Mouse (Mus musculus): ENCODE results near the gene Card10. TPM values are rescaled to one million over a fixed set of nuclear protein-coding genes. Genes with fewer than 3 reads are reported as not detected.
A peak's percentile ranks its signal among the peaks of the same experiment; 100 is the strongest.

Card10 gene
- total RNA-seq, 1 experiment from 2014 or later, result not detected

DNA sequence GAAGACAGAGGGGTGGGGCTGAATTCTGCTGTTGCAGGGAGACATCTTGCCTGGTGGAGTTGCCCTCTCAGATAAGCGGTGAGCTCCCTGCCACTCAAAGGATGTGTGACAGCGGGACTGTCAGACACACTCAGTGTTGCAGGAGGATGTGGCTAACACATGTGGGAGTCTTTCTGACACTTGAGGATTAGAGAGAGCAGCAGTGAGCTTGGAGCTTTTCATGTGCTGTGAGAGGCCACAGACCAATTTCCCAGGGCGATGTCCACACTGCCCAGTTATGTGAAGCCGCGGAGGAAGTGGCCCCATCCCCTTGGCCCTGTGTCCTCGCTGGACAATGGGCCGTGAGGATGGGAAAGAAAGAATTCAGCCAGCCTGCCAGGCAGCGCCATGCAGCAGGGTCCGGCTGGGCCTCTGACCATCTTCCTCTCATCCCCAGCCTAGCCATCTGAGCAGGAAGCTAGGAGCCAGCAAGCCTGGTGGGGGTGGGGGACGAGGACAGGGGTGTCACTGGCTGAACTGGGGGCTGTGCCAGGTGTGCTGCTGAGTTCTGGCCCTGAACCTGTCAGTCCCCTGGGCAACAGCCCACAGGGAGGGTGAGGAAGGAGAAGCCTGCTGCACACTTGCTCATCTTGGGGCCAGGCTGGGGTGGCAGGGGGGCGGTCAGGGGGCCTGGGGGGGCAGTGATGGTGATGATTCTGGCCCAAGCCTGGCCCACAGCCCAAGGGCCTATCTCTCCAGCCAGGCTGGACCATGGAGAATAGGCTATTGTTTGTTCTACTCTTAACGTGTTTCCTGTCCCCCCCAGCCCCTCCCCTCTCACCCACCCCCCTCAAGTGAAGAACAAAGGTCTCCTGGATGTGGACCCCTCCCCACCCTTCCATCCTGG, 32.6 kb upstream of the Card10 start:
- ATAC-seq (replicated peaks; ENCODE audit: low read depth, poor library complexity, severe bottlenecking), result peak; percentile 87

DNA sequence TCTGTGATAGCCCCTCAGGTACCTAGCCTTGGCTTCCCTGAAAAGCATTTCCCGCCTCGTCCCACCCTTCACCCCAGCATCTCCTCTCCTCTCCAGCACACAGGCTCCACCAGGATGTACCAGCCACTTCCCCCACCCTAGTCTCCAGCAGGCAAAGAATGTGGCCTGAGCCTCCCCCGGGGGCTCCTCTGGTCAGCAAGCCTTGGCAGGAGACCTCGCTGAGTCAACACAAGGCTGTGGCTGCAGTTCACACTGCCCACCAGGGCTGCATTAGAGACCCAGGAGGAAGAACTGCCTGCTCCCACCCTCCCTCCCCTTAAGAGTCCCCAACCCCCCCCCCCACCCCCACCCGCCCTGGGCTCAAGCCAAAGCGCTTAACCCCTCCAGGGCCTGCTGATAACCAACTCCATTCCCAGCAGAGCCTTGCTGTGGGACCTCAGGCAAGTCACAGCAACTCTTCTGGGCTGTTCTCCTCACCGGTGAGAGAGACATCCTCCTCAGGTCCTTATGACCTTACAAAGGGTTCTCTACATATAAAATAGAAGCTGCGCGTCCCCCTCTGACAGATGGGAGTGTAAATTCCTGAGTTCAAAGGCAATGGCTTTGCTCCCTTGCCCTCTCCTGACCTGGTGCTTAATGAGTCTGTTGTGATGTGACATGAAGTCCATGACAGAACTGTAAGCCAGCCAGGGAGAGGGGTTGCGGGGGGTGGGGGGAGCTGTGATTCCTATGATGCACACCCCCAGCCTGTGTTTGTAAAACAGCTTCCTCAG, 31.6 kb upstream of the Card10 start:
- no peak for ATAC-seq (replicated peaks; ENCODE audit: low read depth, poor library complexity, severe bottlenecking)

GRCm38 (mm10) chr15:78833582-78833981, 30.7 kb upstream of the Card10 start:
- ATAC-seq (replicated peaks; ENCODE audit: low read depth, poor library complexity, severe bottlenecking), result no peak

GRCm38 (mm10) chr15:78832701-78833123, 29.9 kb upstream of the Card10 start:
- ATAC-seq (replicated peaks; ENCODE audit: low read depth, poor library complexity, severe bottlenecking), result no peak

- no peak for ATAC-seq (replicated peaks; ENCODE audit: low read depth, poor library complexity, severe bottlenecking)
These were observed 29.1 kb upstream of the Card10 start for GRCm38 (mm10) chr15:78831720-78832657.

GRCm38 (mm10) chr15:78830742-78831719, 28.2 kb upstream of the Card10 start:
- ATAC-seq (replicated peaks; ENCODE audit: low read depth, poor library complexity, severe bottlenecking), result no peak

- no peak for ATAC-seq (replicated peaks; ENCODE audit: low read depth, poor library complexity, severe bottlenecking)
These were observed 26.8 kb upstream of the Card10 start for GRCm38 (mm10) chr15:78829636-78830035.

DNA sequence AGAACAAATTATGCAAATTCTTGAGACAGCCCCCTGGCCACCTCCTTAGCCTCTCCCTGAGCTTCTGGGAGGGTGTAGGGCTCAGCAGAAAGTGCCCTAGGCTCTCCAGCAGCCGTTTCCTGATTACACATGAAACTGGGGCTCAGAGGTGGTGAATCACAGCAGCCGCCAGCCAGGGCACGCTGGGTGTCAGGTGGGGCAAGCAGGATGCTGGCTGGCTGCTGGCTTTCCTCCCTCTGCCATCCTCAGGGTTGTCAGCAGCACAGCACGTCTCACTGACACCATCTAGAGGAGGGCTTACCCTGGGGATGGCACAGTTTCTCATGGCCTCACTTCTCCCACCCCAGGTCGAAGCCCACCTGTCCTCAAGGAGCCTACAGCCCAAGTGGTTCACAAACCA, 25.5 kb upstream of the Card10 start:
- no peak for ATAC-seq (replicated peaks; ENCODE audit: low read depth, poor library complexity, severe bottlenecking)

DNA sequence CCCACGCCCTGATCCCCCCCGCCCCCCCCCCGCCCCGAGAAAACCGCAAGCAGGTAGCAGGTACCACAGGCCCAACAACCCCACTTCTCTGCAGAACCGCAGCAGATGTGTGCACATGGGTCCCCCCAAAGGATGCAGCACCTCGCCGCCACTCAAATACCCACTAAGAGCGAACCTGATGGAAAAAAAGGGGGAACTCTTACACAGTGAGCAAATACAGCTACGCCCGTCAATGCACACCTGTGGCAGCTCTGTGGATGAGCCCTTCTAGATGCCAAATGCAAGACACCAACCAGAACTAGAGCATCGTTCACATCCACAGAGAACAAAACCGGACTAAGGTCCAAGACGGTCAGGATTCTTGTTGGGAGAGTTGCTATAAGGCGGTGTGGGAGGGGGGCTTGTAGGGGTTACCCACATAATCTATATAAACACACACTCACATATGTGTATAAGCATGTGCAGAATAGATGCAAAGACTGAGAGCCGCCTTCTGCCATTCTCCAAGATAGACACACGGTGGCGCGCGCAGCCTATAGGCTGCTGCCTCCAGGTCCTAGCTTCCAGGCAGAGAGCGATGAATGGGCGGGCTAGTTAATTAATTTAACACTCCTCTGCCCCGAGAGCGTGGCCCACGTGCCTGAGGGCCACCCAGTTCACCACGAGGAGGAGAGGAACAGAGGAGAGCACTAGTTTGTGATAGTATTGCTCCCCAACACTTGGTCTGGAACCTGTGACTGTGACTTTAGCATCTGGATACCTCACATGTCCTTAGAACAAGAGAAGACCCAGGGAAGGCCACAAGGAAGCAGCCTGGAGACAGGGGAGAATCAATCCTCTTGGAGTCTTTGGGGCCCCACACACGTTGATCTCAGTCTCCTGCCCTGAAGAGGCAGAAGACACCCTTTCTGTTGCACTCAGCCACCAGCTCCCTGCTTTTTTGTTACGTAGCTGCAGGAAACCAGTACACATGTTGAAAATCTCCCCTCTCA, 23.7 kb upstream of the Card10 start:
- peak; percentile 89 for ATAC-seq (replicated peaks; ENCODE audit: low read depth, poor library complexity, severe bottlenecking)

DNA sequence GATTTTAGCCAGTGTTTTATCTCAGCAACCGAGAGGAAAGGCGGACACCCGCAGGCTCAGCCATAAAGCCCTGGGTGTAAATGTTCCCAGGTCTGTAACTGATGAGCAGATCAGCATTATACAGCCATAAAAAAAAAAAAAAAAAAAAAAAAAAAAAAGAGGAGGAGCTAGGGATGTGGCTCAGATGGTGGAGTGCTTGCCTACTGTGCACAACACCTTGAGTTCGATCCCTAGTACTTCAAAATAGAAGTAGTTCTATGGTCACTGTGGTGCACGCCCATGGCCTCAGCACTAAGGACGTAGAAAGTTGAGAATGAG, 13.2 kb upstream of the Card10 start:
- no peak for ATAC-seq (replicated peaks; ENCODE audit: low read depth, poor library complexity, severe bottlenecking)

DNA sequence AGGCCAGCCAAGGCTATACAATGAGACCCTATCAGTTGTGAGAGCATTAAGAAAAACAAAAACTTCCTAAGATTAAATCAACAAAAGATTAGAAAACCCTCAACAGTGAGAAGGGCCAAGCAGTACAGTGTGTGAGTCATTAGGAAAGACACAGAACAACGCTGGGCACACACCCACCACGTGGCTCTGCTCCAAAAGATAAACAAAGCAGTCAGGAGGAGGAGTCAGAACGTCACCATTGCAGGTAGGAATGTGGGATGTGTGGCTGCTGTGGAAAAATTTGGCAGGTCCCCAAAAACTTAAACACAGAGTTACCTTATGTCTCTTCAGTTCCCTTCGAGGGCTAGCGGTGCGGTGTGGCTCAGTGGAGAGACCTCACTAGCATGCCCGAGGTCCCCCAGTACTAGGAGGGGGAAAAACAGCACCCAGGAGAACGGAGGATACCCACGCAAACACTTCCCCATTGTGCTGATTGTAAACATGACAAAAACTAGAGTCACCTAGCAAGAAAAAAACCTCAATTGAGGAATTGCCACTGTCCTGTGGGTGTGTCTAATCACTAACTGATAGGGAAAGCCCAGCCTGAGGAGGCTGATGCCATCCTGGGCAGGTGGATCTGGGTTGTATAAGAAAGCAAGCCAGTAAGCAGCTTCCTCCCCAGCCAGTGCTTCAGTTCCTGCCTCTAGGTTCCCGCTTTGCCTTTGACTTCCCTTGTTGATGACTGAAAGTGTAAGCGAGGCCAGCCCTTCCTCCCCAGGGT, 12.7 kb upstream of the Card10 start:
- peak; percentile 72 for ATAC-seq (replicated peaks; ENCODE audit: low read depth, poor library complexity, severe bottlenecking)

- no peak for ATAC-seq (replicated peaks; ENCODE audit: low read depth, poor library complexity, severe bottlenecking)
These were observed 10.8 kb upstream of the Card10 start for GRCm38 (mm10) chr15:78813603-78814002.

- peak; percentile 64 for ATAC-seq (replicated peaks; ENCODE audit: low read depth, poor library complexity, severe bottlenecking)
These were observed 7.3 kb upstream of the Card10 start for GRCm38 (mm10) chr15:78810146-78810545.

DNA sequence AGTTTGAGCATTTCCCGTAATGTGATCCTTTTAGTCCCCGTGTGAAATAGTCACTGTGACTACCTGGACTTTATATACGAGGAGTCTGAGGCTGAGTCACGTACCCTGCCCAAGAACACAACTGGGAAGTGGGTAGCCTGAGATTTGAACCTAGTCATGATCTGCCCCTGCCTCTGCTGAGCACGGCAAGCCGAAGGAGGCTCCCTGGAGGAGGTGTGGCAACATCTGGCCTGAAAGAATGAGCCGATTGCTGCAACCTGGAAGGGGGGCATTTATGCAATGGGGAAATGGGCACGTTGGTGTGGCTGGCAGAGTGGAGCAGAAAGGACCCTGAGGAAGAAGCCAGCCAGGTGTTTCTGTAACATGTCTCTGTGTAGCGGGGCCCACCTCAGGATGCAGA, 6.9 kb upstream of the Card10 start:
- peak; percentile 55 for ATAC-seq (replicated peaks; ENCODE audit: low read depth, poor library complexity, severe bottlenecking)

GRCm38 (mm10) chr15:78808980-78809379, 6.1 kb upstream of the Card10 start:
- no peak for ATAC-seq (replicated peaks; ENCODE audit: low read depth, poor library complexity, severe bottlenecking)

DNA sequence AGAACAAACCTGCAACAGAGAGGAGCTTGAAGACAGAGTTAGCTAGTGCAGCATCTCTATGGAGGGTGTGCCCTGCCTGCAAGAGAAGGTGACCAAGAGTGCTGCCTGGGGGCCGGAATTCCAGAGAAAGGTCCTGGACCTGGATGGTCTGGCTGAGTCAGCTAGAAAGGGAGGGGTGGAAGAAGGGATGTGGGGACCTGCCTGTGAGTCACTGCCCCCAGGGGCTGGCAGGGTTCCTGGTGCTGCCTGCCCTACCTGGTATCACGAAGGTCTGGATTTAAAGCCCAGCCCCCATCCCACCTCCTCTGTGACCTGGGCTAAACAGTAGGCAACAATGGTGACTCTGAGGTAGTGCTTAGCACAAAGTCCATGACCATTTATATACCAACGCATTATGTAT, 4.3 kb upstream of the Card10 start:
- no peak for ATAC-seq (replicated peaks; ENCODE audit: low read depth, poor library complexity, severe bottlenecking)

GRCm38 (mm10) chr15:78806614-78807013, 3.8 kb upstream of the Card10 start:
- ATAC-seq (replicated peaks; ENCODE audit: low read depth, poor library complexity, severe bottlenecking), result no peak

Data from common myeloid progenitor, adult 5-6 weeks (primary cell).